Mouse (Mus musculus) heart, embryonic 15.5 days (tissue): ENCODE measurements around the gene 1600002K03Rik. TPM values are rescaled to one million over a fixed set of nuclear protein-coding genes. Genes with fewer than 3 reads are reported as not detected.

Experiments
- ATAC-seq: fragments of 200-750 bp; cut with Nextera tagmentation; replicated peaks from 2 replicates; pipeline ENCODE4 v1.8.0; 2017; ENCODE audit warnings: low read depth, moderate TSS enrichment; ENCODE audit not compliant: insufficient number of reproducible peaks, insufficient read depth, low FRiP score
- H3K27ac ChIP-seq: fragments of 300-500 bp; sonication (generic); 2 replicates; pipeline ENCODE4 v1.5.1; 2015; ENCODE audit warnings: mild to moderate bottlenecking, inconsistent platforms
- H3K27me3 ChIP-seq: fragments of 300-500 bp; sonication (generic); 2 replicates; pipeline ENCODE4 v1.6.1; 2015; ENCODE audit warnings: inconsistent platforms
- H3K36me3 ChIP-seq: fragments of 300-500 bp; sonication (generic); 2 replicates; pipeline ENCODE4 v1.6.1; 2015; ENCODE audit warnings: mild to moderate bottlenecking, inconsistent platforms
- H3K4me1 ChIP-seq: fragments of 300-500 bp; sonication (generic); replicated peaks from 2 replicates; pipeline ENCODE4 v1.6.1; 2015; ENCODE audit warnings: inconsistent platforms
- H3K4me2 ChIP-seq: fragments of 300-500 bp; sonication (generic); 2 replicates; pipeline ENCODE4 v1.6.1; 2015; ENCODE audit warnings: inconsistent platforms, mild to moderate bottlenecking, moderate library complexity
- H3K4me3 ChIP-seq: fragments of 300-500 bp; sonication (generic); 2 replicates; pipeline ENCODE4 v1.5.1; 2015; ENCODE audit warnings: mild to moderate bottlenecking, inconsistent platforms
- H3K9ac ChIP-seq: fragments of 300-500 bp; sonication (generic); 2 replicates; pipeline ENCODE4 v1.6.1; 2015; ENCODE audit warnings: mild to moderate bottlenecking, inconsistent platforms
- H3K9me3 ChIP-seq: fragments of 300-500 bp; sonication (generic); replicated peaks from 2 replicates; pipeline ENCODE4 v1.6.1; 2016; ENCODE audit warnings: inconsistent platforms
- WGBS: fragments of 180-500 bp; shearing (Covaris S2); methylation state at CpG from one replicate; pipeline ENCODE4 v1.1.7; 2015; ENCODE audit warnings: mixed read lengths; 5-methylcytosine and 5-hydroxymethylcytosine counted together
- polyA plus RNA-seq: library from polyadenylated mRNA; unstranded; fragments of >200 nt; fragmentation: Nextera tagmentation; extraction: Ambion mirVana; gene quantifications from 2 replicates; pipeline ENCODE4 v1.2.1, GENCODE M21; 2015

Gene 1600002K03Rik
- polyA plus RNA-seq, 1 experiment from 2014 or later: 7.7 TPM

DNA sequence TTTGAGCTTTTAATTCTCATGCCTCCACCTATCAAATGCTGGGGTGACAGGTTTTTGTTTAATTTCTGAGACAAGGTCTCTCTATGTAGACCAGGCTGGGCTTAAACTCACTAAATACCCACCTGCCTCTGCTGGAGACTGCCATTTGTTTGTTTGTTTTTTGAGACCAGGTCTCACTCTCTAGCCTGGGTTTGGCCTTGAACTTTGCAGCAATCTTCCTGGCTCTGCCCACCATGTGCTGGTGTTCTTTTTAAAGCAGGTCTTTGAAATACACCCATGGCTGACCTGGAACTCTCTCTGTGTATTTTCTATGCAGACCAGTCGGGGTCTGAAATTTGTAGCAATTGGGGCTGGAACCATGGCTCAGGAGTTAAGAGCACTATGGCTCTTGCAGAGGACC, 37.1 kb upstream of the 1600002K03Rik start:
- H3K27ac ChIP-seq: no peak overlapping the region
- no peaks in the 10 kb centered on the region for H3K9me3 ChIP-seq
- peaks cover 22% of the 10 kb centered on the region for H3K27me3 ChIP-seq
- H3K9ac ChIP-seq: no peak overlapping the region
- H3K36me3 ChIP-seq: peaks cover 10% of the 10 kb centered on the region
- H3K4me3 ChIP-seq: no peak overlapping the region
- WGBS: 100% methylated on average over 1 of the region's 1 CpGs
- ATAC-seq: no peak
- H3K4me1 ChIP-seq: peaks cover 69% of the 10 kb centered on the region
- no peak overlapping the region for H3K4me2 ChIP-seq

DNA sequence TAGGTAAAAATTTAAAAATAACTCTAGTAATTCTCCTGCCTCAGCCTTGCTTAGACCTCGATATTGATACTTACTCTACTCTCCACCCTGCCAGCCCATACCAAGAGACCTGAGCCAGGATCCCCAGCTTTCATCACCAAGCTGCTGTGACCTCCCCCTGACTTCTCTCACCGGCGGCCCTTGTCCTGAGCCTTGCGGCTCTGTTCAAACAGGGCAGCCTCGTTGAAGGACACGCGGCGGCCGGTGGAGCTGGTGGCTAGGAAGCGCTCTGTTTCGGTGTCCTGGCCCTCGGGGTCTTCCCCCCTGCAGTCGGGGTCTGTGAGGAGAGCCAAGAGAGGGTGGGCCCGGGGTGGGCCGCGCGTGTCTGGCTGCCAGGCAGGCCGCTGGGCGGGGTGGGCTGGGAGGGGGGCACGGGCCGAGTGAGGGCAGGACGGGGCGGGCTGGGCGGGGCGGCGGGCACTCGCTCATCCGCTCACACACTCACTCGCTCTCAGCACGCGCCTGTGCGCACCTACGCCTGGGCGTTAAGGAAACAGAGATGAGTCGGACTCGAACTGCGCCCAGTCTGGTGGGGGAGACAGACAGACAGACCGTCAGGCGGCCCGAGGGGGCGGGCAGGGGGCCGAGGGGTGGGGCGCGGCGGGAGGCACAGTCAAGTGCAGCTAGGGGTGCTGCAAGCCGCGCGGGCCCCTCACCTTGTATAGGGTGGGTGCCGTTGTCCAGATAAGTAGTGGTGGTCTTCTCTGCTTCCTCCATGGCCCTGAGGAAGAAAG, 36.4 kb upstream of the 1600002K03Rik start:
- Histone ChIP-seq H3K27ac (no peak overlapping the region), H3K36me3 (peaks cover 3% of the 10 kb centered on the region; the same call in 1 of the 2 replicates), H3K4me1 (peaks cover 68% of the 10 kb centered on the region), H3K9ac (0 out of 2 replicates have a peak overlapping the region, but pooled peaks have one; percentile 15), H3K4me2 (peak overlapping the region; percentile 99), H3K9me3 (no peaks in the 10 kb centered on the region), H3K4me3 (peak overlapping the region; percentile 66), H3K27me3 (peaks cover 22% of the 10 kb centered on the region)
- 15% methylated on average over 46 of the region's 49 CpGs for WGBS
- no peak for ATAC-seq

DNA sequence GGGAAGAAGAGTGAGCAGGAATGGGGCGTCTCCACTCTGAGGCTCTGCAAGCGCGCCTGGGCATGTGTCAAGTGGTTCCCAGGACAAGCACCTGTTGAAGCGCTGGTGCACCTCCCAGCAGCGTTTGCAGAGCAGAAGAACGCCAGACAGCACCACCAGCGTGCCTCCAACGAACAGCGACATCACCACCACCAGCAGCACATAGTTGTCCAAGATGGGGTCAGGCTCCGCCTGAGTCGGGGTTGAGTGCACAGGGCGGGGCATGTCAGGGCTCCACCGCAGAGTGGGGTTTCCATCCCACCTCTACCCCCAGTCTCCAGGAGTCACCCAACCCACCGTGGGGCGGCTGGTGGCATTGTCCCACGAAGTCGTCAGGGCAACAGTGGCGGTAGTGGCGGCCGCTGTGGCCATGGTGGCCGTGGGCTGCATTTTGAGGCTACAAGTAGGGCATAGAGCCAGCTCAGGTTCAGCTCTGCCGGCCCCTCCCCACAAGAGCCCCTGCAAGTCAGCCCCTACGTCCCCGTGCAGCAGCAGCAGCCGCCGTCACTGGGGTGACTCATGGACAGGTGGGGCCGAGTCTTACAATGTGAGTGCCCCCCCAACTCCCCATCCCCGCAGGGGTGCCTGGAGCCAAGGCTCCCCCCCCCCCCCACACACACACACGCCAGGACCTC, 35.7 kb upstream of the 1600002K03Rik start:
- no peak for ATAC-seq
- Histone ChIP-seq H3K9me3 (no peaks in the 10 kb centered on the region), H3K9ac (peak overlapping the region; percentile 43), H3K4me2 (peak overlapping the region; percentile 99), H3K4me3 (peak overlapping the region; percentile 66), H3K4me1 (peaks cover 69% of the 10 kb centered on the region), H3K27ac (no peak overlapping the region), H3K27me3 (peaks cover 22% of the 10 kb centered on the region), H3K36me3 (no peaks in the 10 kb centered on the region)
- 7% methylated on average over 29 of the region's 29 CpGs for WGBS

- H3K9ac ChIP-seq: peak overlapping the region; percentile 67
- peak overlapping the region; percentile 66 for H3K4me3 ChIP-seq
- no peak for ATAC-seq
- H3K27ac ChIP-seq: no peak overlapping the region
- no peaks in the 10 kb centered on the region for H3K36me3 ChIP-seq
- 8% methylated on average over 33 of the region's 33 CpGs for WGBS
- peaks cover 22% of the 10 kb centered on the region for H3K27me3 ChIP-seq
- H3K4me1 ChIP-seq: peaks cover 68% of the 10 kb centered on the region
- H3K4me2 ChIP-seq: peak overlapping the region; percentile 99
- H3K9me3 ChIP-seq: no peaks in the 10 kb centered on the region
These were observed 34.9 kb upstream of the 1600002K03Rik start for GRCm38 (mm10) chr10:80137626-80138552.

GRCm38 (mm10) chr10:80138553-80139438, 33.9 kb upstream of the 1600002K03Rik start, which contains the start of gene Atp5d:
TSS of gene Atp5d (plus strand) at chr10:80138632.
- Histone ChIP-seq H3K4me2 (peak within 1 kb of the TSS; percentile 99), H3K9ac (peak within 1 kb of the TSS; percentile 67), H3K4me3 (peak within 1 kb of the TSS; percentile 66), H3K36me3 (peaks cover 6% of the 10 kb centered on the region; the same call in 1 of the 2 replicates), H3K4me1 (peaks cover 68% of the 10 kb centered on the region), H3K27ac (peak within 1 kb of the TSS; percentile 25; the same call in 1 of the 2 replicates), H3K9me3 (no peaks in the 10 kb centered on the region), H3K27me3 (peaks cover 22% of the 10 kb centered on the region)
- under 1% methylated on average over 71 of the region's 94 CpGs for WGBS
- ATAC-seq: peak; percentile 4; the same call in 1 of the 2 replicates

- H3K36me3 ChIP-seq: peaks cover 12% of the 10 kb centered on the region
- H3K27ac ChIP-seq: no peak overlapping the region
- H3K4me2 ChIP-seq: peak overlapping the region; percentile 99
- peaks cover 22% of the 10 kb centered on the region for H3K27me3 ChIP-seq
- ATAC-seq: no peak
- peak overlapping the region; percentile 66 for H3K4me3 ChIP-seq
- H3K9ac ChIP-seq: peak overlapping the region; percentile 67
- peaks cover 68% of the 10 kb centered on the region for H3K4me1 ChIP-seq
- 0% methylated on average over 9 of the region's 10 CpGs for WGBS
- no peaks in the 10 kb centered on the region for H3K9me3 ChIP-seq
These were observed 33.3 kb upstream of the 1600002K03Rik start for GRCm38 (mm10) chr10:80139439-80139775.

DNA sequence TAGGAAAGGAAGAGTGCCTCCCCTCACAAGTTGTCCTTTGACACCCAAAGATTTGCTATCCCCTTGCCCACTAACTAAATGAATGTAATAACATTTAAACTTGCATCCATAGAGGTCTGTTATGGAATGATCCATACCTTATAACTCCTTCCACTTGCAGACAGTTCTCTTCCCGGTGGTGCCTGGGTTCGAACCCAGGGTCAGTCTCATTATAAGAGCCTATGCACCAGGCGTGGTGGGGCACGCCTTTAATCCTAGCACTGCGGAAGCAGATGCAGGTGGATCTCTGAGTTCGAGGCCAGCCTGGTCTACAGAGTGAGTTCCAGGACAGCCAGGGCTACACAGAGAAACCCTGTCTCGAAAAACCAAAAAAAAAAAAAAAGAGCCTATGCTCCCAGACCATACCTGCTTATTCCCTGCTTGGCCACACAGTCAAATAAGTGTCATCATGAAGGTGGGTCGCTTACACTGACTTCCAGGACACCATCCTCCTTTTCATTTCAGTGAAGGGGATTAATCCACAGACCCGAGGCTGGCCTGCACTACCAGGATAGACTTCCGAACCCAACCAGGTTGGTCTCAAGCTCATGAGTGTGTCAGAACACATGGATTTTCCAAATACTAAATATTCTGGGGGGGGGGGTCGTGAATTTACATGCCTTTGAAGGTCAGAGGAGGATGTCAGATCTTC, 32.6 kb upstream of the 1600002K03Rik start:
- peak overlapping the region; percentile 87; the same call in 1 of the 2 replicates for H3K27ac ChIP-seq
- WGBS: 75% methylated on average over 11 of the region's 11 CpGs
- no peaks in the 10 kb centered on the region for H3K9me3 ChIP-seq
- ATAC-seq: no peak
- H3K36me3 ChIP-seq: peaks cover 19% of the 10 kb centered on the region
- peak overlapping the region; percentile 66; the same call in 1 of the 2 replicates for H3K4me3 ChIP-seq
- peaks cover 22% of the 10 kb centered on the region for H3K27me3 ChIP-seq
- H3K9ac ChIP-seq: no peak overlapping the region
- H3K4me2 ChIP-seq: peak overlapping the region; percentile 99; the same call in 1 of the 2 replicates
- peaks cover 75% of the 10 kb centered on the region for H3K4me1 ChIP-seq

DNA sequence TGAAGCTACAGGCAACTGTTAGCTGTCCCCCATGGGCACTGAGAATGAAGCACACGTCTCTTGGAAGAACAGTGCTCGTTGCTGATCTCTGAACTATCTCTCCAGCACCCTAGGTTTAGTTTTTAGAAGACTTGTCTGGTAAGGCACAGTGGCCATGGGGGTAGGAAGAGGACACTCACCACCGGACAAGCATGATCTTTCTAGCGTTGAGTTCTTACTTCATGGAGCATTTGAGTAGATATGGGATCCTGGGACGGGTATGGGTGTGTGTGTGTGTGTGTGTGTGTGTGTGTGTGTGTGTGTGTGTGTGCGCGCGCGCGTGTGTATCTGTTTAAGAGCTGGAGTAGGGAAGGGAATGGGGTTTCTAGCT, 32.1 kb upstream of the 1600002K03Rik start, which contains the start of gene Cbarp:
Cbarp (minus strand) TSS at position 170 of the 370 bp plus-strand sequence.
- ATAC-seq: no peak
- peaks cover 24% of the 10 kb centered on the region for H3K36me3 ChIP-seq
- peak within 1 kb of the TSS; percentile 54 for H3K9ac ChIP-seq
- peak within 1 kb of the TSS; percentile 99 for H3K4me2 ChIP-seq
- peak within 1 kb of the TSS; percentile 87 for H3K27ac ChIP-seq
- peaks cover 22% of the 10 kb centered on the region for H3K27me3 ChIP-seq
- H3K4me1 ChIP-seq: peaks cover 80% of the 10 kb centered on the region
- H3K4me3 ChIP-seq: peak within 1 kb of the TSS; percentile 78
- no peaks in the 10 kb centered on the region for H3K9me3 ChIP-seq
- 72% methylated on average over 10 of the region's 10 CpGs for WGBS

DNA sequence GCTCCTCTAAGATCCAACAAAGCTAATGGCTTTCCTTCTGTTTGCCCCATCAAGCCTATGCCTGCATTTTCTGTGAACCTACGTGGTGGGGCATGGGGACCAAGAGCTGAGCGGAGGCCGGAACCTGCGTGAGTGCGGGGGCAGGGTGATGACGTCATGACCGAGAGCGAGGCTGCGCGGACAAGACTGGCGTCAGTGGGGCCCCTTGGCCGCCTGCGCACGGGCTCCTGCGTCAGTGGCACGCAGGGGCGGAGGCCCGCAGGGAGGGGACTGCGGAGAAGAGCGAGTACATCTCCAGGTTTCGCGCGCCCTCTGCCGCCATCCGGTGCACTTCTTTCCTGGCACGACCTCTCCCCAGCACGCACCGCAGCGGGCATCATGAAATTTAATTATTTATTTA, 31.5 kb upstream of the 1600002K03Rik start:
- peak overlapping the region; percentile 78 for H3K4me3 ChIP-seq
- peaks cover 20% of the 10 kb centered on the region for H3K27me3 ChIP-seq
- ATAC-seq: peak; percentile 69
- no peaks in the 10 kb centered on the region for H3K9me3 ChIP-seq
- H3K4me2 ChIP-seq: peak overlapping the region; percentile 82
- peak overlapping the region; percentile 87 for H3K27ac ChIP-seq
- WGBS: 1% methylated on average over 29 of the region's 29 CpGs
- H3K36me3 ChIP-seq: peaks cover 30% of the 10 kb centered on the region
- H3K9ac ChIP-seq: peak overlapping the region; percentile 54
- peaks cover 85% of the 10 kb centered on the region for H3K4me1 ChIP-seq
